Mouse (Mus musculus): ENCODE measurements around the gene Arhgef39.

DNA sequence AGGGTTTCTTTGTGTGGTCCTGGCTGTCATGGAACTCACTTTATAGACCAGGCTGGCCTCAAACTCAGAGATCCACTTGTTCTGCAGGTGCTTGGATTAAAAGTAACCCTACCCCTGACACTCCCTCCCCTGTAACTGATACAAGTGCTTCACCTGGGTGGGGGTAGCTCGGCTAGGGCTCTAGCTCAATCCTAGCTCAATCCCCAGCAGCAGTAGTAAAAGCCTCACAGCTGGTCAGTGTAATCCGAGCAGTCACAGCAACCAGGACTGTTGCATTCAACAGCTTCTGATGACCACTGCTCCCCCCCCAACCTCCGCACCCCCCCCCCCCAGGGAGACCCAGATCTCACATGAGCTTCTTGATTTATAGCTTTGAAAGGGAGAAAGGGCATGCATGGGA lies 42.5 kb upstream of the Arhgef39 start:
- TF ChIP-seq CTCF (IDR thresholded peaks at IDR 0.05; ENCODE audit: low read depth) = no peak
- no peak for TF ChIP-seq EP300 (IDR thresholded peaks at IDR 0.05; ENCODE audit: low read depth)
